Mouse (Mus musculus) heart, postnatal 36 days (tissue): ENCODE data around the gene Rftn2. TPM values are rescaled to one million over a fixed set of nuclear protein-coding genes. Genes with fewer than 3 reads are reported as not detected.

ENCODE experiments used
- DNase-seq, 2 experiments: peaks; one replicate each; pipeline ENCODE4 v3.0.0; 2021 to 2022
- intact Hi-C: fragments of 180-260 bp; cut with DNase I; formaldehyde crosslinking; loops from one replicate; pipeline ENCODE4 v1.15.1; 2025
- total RNA-seq, 2 experiments: library from RNA; stranded (reverse); gene quantifications; 2 replicates each; pipeline ENCODE4 v1.2.3; 2021

Gene Rftn2
- 10 to 100 TPM; 12.7 to 13.9 TPM for total RNA-seq

DNA sequence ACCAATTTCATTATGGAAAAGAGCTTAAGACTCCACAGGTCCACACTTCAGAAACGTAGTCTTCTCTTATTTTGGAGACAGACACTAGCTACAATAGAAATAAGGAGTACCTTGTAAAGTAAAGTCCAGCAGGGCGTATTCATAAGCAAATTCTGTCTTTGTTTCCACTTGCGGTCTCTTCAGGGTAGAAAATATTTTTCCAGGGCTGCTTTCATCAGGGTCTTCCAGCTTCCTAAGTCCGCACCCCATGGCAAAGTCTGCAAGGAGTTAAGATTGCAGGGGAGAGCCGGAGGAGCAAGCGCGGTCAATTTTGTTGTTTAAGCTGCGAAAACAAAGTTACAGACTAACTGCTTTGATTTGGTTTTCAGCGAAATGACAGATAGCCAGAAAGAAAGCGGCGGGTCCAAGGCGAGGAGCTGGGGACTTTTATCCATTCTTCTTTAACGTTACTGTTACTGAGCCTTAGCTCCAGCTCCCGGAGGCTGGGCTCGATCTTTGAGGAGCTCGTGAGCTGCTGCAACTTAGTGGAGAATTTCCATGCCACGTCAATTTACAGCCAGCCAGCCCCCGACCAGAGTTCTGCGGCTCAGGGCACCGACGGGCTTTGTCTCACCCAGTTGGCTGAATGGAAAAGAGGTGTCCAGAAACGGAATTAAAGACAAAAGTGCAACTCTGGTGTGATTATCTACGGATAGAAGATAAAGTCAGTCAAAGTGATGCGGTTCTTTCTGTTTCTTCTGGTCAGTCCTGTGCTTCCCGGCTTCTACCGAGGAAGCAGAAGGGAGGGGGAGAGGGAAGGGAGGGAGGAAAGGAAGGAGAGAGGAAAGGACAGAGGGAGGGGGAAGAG, at the start of gene Rftn2:
Rftn2 (minus strand) TSS at position 772 of the 847 bp plus-strand sequence.
- DNase-seq, result peak; percentile 51 to 64
- intact Hi-C loops, result no loop called here

DNA sequence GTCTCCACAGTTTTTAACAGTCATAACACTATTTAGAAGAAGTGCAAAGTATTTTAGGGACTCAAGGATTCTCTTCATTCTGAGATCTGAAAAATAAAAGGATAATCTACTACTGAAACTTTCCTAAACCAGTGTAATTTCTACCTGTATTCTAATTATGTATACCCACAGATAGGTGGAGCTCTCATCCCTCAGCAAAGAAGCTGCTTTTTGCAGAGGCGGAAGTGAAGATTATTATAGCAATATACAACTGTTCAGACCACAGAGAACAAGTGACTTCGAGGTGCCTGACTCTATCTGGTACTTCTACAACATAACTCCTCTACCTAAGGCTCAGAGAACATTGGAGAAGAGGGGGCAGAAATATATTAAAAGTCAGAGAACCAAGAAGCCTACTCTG, 38.9 kb upstream of the Rftn2 start:
- no peak for DNase-seq
- intact Hi-C loops, result no loop called here

- intact Hi-C loops, result no loop called here
- DNase-seq, result no peak
Observed at GRCm38 (mm10) chr1:55264385-55264784, 37.8 kb upstream of the Rftn2 start.

DNA sequence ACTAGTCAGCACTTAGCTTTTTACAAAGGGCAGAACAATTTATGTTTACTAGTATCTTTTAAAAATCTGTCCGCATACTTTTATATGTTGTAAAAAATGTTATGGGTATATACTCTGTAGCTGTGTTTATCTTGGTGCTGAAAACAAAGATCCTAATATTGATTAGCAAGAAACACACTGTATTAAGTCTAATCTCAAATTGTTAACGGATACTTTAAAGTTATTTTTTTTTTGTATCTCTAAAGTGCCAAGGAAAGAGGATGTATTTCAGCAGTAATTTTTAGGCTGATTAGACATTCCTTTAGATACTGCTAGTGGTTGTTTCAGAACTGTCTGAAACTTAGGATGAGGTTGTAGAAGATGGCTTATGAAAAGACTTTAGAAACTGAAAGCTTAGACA, 19.8 kb upstream of the Rftn2 start:
- DNase-seq, result no peak
- intact Hi-C loops, result loop anchor here (10.0 kb wide), 1 partner anchor 628 kb away; no protein-coding TSS in a partner anchor

- no peak for DNase-seq
Observed at GRCm38 (mm10) chr1:55239237-55239636, 12.7 kb upstream of the Rftn2 start.

DNA sequence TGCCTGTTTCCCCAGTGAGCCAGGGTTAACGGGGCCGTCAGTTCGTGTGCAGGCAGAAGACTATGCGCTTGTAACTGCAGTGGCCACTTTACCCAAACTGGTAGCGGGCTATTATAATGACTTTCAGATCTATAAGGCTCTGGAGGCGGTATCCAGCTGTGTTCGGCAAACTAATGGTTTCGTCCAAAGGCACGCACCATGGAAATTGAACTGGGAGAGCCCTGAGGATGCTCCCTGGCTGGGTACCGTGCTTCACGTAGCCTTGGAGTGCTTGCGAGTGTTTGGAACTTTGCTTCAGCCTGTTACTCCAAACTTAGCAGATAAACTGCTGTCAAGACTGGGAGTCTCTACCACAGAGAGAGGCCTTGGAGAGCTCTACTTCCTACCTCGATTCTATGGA, 11.9 kb upstream of the Rftn2 start:
- no peak for DNase-seq
- intact Hi-C loops, result loop anchor here (2.0 to 10.0 kb wide), 6 partner anchors 46 to 1736 kb away; partner anchors contain the start of genes Hspd1, Hspe1 and Satb2

More at GRCm38 (mm10) chr1:55239237-55239636, 12.7 kb upstream of the Rftn2 start:
- intact Hi-C loops, result loop anchor here (2.0 to 10.0 kb wide), 6 partner anchors 47 to 1736 kb away; partner anchors contain the start of genes Hspd1, Hspe1 and Satb2

- intact Hi-C loops, result loop anchor here (2.0 to 10.0 kb wide), 8 partner anchors 45 to 1737 kb away; partner anchors contain the start of genes Coq10b, Hspd1, Hspe1 and Mob4
Observed at GRCm38 (mm10) chr1:55237643-55238161, 11.1 kb upstream of the Rftn2 start.

DNA sequence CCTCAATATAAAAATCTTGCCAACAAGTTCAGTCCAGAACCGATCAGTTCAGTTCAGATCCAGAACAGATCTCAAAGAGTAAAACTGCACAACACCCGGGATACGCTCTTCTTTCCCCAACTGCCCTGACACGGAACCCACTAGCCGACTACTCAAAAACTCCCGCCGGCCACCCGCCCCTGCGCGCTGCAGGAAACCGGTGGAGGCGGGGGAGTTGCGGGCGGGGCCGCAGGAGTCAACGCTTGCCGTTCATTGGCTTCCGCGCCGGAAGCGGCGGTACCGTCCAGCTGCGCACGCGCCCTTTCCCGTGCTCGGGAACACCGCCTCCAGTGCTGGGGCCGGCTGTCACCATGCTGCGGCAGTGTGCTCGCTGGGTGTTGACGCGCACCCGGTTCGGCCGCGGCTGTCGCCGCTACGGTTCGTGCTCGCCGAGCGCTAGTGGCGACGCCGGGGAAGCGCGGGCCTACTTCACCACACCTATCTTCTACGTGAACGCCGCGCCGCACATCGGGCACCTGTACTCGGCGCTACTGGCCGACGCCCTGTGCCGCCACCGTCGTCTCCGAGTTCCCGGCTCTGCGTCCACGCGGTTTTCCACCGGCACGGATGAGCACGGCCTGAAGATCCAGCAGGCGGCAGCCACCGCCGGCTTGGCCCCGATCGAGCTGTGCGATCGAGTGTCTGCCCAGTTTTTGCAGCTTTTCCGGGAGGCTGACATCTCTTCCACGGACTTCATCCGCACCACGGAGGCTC, 10.5 kb upstream of the Rftn2 start, which contains the start of gene Mars2:
Mars2 (plus strand) TSS at position 288 of the 753 bp plus-strand sequence.
- intact Hi-C loops, result loop anchor here (2.0 to 10.0 kb wide), 7 partner anchors 45 to 1738 kb away; partner anchors contain the start of genes Coq10b, Hspd1, Hspe1 and Mob4
- DNase-seq, result peak; percentile 93 to 96

More at GRCm38 (mm10) chr1:55237643-55238161, 11.1 kb upstream of the Rftn2 start:
- peak; percentile 28 to 31 for DNase-seq

- intact Hi-C loops, result loop anchor here (2.0 to 10.0 kb wide), 7 partner anchors 44 to 1738 kb away; partner anchors contain the start of genes Coq10b, Hspd1, Hspe1 and Mob4
- DNase-seq, result no peak
Observed at GRCm38 (mm10) chr1:55236487-55236886, 9.9 kb upstream of the Rftn2 start.

DNA sequence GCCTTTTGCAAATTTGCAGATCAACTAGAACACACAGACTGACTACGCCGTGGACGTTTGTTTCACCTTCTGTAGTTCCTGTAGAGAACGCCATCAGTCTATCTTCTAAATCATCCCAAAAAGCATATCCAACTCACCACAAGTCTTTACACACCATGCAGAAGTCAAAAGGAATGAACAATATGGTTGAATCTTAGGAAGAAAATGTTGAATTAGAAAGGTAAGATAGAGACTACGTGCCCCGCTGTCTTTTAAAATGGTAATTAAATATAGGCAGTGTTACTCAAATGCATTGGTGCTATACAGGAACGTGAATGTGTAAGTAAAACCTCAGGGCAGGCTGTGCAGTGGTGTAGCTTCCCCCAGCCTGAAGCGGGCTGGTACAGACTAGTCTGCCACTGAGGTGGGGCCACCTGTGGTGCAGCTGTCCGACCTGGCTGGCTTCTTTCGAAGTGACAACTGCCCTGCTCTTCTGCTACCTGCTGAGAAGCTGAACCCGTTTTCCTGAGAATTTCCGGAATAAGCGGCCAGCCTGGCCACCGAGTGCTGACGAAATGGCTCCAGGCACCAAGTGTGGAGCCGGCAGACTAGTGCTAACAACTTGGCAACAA, 8.4 kb upstream of the Rftn2 start:
- intact Hi-C loops, result loop anchor here (5.0 to 10.0 kb wide), 5 partner anchors 43 to 1740 kb away; partner anchors contain the start of genes Hspd1, Hspe1 and Satb2
- DNase-seq, result no peak

- DNase-seq, result no peak
- intact Hi-C loops, result no loop called here
Observed at GRCm38 (mm10) chr1:55228256-55228884, 1.8 kb upstream of the Rftn2 start.

DNA sequence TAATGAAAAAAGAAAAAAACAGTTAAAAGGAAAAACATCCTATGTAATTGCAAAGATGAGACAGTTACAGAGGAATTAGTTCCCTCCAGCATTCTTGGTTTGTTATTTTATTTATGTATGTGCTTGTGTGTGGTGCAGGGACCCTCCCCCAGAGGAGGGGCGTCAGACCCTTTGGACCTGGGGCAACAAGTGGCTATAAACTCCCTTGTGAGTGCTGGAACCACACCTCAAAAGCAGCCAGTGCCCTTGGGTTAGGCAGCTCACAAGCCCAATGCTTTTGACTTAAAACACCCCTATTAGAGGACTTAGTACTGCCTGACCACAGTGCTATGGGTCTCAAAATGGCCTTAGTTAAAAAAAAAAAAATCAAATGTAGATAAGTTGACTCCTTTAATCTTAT, 794 bp upstream of the Rftn2 start:
- intact Hi-C loops, result no loop called here
- DNase-seq, result no peak

- DNase-seq, result peak in 1 of 2 experiments; percentile 27
- intact Hi-C loops, result no loop called here
Observed at GRCm38 (mm10) chr1:55225398-55225797, 1.2 kb downstream of the Rftn2 start.

- no peak for DNase-seq
- intact Hi-C loops, result no loop called here
Observed at GRCm38 (mm10) chr1:55224111-55224510, 2.5 kb downstream of the Rftn2 start.

GRCm38 (mm10) chr1:55223026-55223425, 3.6 kb downstream of the Rftn2 start:
- intact Hi-C loops, result no loop called here
- no peak for DNase-seq

GRCm38 (mm10) chr1:55221352-55221751, 5.2 kb downstream of the Rftn2 start:
- peak in 1 of 2 experiments; percentile 29 for DNase-seq
- intact Hi-C loops, result no loop called here

DNA sequence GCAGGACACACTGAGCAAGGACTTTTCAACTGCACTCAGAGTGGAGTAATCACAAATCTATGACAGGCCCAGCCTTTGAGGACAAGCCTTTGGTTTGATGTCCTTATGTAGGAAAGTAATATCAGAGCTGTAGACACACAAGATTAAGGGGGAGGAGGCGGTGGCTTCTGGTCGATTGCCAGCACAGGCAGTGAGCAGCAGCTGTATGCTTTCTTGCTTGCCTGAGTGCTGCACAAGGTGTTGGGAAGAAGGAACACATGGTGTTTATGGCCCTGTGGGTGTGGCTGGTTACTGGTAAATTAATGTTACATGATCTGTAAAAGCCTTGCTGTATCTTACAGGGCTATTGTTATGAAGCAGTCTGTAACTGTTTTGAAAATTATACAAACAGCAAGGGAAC, 9.4 kb downstream of the Rftn2 start:
- intact Hi-C loops, result no loop called here
- no peak for DNase-seq

DNA sequence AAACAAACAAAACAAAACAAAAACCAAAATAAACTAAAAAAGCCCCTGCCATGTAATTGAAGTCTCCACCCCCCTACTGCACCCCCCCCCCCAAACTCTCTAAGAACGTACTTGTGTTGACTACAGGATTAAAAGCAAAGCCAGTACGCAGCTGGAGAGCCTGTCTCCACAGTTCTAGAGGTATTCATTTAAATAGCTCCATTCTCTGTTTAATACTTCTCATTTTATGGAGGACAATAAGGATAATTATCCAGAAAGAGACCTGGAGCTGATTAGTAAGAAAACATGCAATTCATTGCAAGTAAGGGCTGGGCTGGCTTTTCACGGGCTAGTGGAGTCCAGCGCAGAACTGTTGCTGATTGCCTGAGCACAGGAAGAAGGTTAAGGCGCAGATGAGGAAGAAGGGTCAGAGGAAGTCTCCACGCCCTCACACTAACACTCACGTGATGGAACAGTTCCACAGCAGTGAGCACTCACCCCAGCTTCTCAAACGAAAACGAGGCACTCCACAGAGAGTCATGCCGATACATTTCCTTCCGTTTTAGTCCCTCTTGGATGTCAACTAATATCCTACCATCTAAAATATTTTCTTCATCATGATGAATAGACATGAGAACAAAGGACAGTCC, 11.3 kb downstream of the Rftn2 start:
- intact Hi-C loops, result no loop called here
- no peak for DNase-seq

DNA sequence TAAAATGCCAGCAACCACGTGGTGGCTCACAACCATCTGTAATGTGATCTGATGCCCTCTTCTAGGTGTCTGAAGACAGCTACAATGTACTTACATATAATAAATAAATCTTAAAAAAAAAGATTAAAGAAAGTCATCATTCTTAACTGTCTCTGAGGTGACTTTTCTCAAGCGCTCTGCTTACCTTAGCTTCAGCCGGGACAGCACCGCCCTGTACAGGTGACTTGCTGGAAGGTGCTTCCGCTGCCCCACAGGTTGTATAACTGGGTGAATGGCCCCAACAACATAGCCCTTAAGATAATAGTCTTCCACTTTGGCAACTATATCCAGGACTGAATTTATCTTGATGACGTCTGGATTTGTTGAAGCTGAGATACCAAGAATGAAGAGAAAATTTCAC, 12.6 kb downstream of the Rftn2 start:
- intact Hi-C loops, result no loop called here
- no peak for DNase-seq
